Mouse (Mus musculus) embryonic facial prominence, embryonic 12.5 days (tissue): ENCODE measurements around the gene Vezf1. TPM values are rescaled to one million over a fixed set of nuclear protein-coding genes. Genes with fewer than 3 reads are reported as not detected.
A peak's percentile ranks its signal among the peaks of the same experiment; 100 is the strongest.

ENCODE experiments used
- ATAC-seq: fragments of 200-750 bp; cut with Nextera tagmentation; 2 replicates; pipeline ENCODE4 v1.8.0; 2017; ENCODE audit not compliant: insufficient number of reproducible peaks, insufficient read depth, low FRiP score, low TSS enrichment
- H3K27ac ChIP-seq: fragments of 300-500 bp; sonication (generic); 2 replicates; pipeline ENCODE4 v1.5.1; 2016; ENCODE audit warnings: mild to moderate bottlenecking
- H3K27me3 ChIP-seq: fragments of 300-500 bp; sonication (generic); 2 replicates; pipeline ENCODE4 v1.6.1; 2016; ENCODE audit warnings: mild to moderate bottlenecking, moderate library complexity
- H3K36me3 ChIP-seq: fragments of 300-500 bp; sonication (generic); 2 replicates; pipeline ENCODE4 v1.6.1; 2016; ENCODE audit warnings: mild to moderate bottlenecking
- H3K4me1 ChIP-seq: fragments of 300-500 bp; sonication (generic); 2 replicates; pipeline ENCODE4 v1.6.1; 2016
- H3K4me2 ChIP-seq: fragments of 300-500 bp; sonication (generic); replicated peaks from 2 replicates; pipeline ENCODE4 v1.6.1; 2016; ENCODE audit warnings: mild to moderate bottlenecking, moderate library complexity
- H3K4me3 ChIP-seq: fragments of 300-500 bp; sonication (generic); 2 replicates; pipeline ENCODE4 v1.5.1; 2016; ENCODE audit warnings: mild to moderate bottlenecking
- H3K9ac ChIP-seq: fragments of 300-500 bp; sonication (generic); 2 replicates; pipeline ENCODE4 v1.6.1; 2016; ENCODE audit warnings: mild to moderate bottlenecking, moderate library complexity
- H3K9me3 ChIP-seq: fragments of 300-500 bp; sonication (generic); 2 replicates; pipeline ENCODE4 v1.6.1; 2016; ENCODE audit warnings: mild to moderate bottlenecking, moderate library complexity
- WGBS: fragments of 180-500 bp; shearing (Covaris S2); methylation state at CpG from one replicate; pipeline ENCODE4 v1.1.7; 2016; 5-methylcytosine and 5-hydroxymethylcytosine counted together
- polyA plus RNA-seq: library from polyadenylated mRNA; unstranded; fragments of >200 nt; fragmentation: Nextera tagmentation; extraction: Ambion mirVana; gene quantifications from 2 replicates; pipeline ENCODE4 v1.2.1, GENCODE M21; 2016

The Vezf1 gene
- polyA plus RNA-seq, 1 experiment from 2014 or later = 59.8 TPM

- H3K4me2 ChIP-seq = no peak overlapping the region; the same call in 1 of the 2 replicates
- no peak overlapping the region for H3K9ac ChIP-seq
- peaks cover 22% of the 10 kb centered on the region for H3K4me1 ChIP-seq
- H3K36me3 ChIP-seq = no peaks in the 10 kb centered on the region
- no peaks in the 10 kb centered on the region for H3K27me3 ChIP-seq
- H3K9me3 ChIP-seq = no peaks in the 10 kb centered on the region
- WGBS = 52% methylated on average over 8 of the region's 8 CpGs
- no peak overlapping the region for H3K4me3 ChIP-seq
- peak overlapping the region; percentile 65 for H3K27ac ChIP-seq
- no peak for ATAC-seq
Observed at GRCm38 (mm10) chr11:88131847-88132246, 63.8 kb downstream of the Vezf1 start.

Other genes with a start within 250 kb of the Vezf1 start
- gene Lpo, start 240.0 kb upstream of the Vezf1 start, polyA plus RNA-seq = 0.56 and 0.83 TPM in 2 replicates
- gene Mks1, start 215.1 kb upstream of the Vezf1 start, polyA plus RNA-seq = 19.8 and 20.6 TPM in 2 replicates
- gene Epx, start 192.7 kb upstream of the Vezf1 start, polyA plus RNA-seq = not detected in 2 replicates
- gene Olfr462, start 176.0 kb upstream of the Vezf1 start, polyA plus RNA-seq = not detected in 2 replicates
- gene Olfr463, start 170.9 kb upstream of the Vezf1 start, polyA plus RNA-seq = not detected in 2 replicates
- gene Olfr464, start 147.3 kb upstream of the Vezf1 start, polyA plus RNA-seq = 0.10 TPM in 1 of 2 replicates, not detected in the other
- 25.5 and 28.2 TPM in 2 replicates for gene Dynll2, start 80.7 kb upstream of the Vezf1 start, polyA plus RNA-seq
- 477 and 513 TPM in 2 replicates for gene Srsf1, start 20.9 kb upstream of the Vezf1 start, polyA plus RNA-seq
- gene Cuedc1, start 29.8 kb downstream of the Vezf1 start, polyA plus RNA-seq = 36.4 and 42.0 TPM in 2 replicates
- gene Mrps23, start 136.1 kb downstream of the Vezf1 start, polyA plus RNA-seq = 63.2 and 65.3 TPM in 2 replicates
- gene Ccdc182, start 225.8 kb downstream of the Vezf1 start, polyA plus RNA-seq = 0.93 and 1.9 TPM in 2 replicates